Comparison of ENCODE assay signal across 13 mouse cellular contexts in genomic region chr1:93731103-93731502, GRCm38 (mm10). TPM values are rescaled to one million over a fixed set of nuclear protein-coding genes. Genes with fewer than 3 reads are reported as not detected.
DNase-seq lines count a peak whose midpoint lies in the region; ATAC-seq and TF ChIP-seq lines count a peak whose summit lies in the region.
"Had no signal": no experiment of that assay in that cellular context is flagged by ENCODE, and none has a peak within 500 bp of the region (broad histone marks: within the 10 kb centered on the region; RNA-seq: fewer than 3 reads in every experiment).

No protein-coding gene starts in this region.

- no peak overlapping the region; the same call in 1 of the 2 replicates for H3K27ac ChIP-seq in heart, embryonic 12.5 days (ENCODE audit: poor library complexity, severe bottlenecking)
- H3K27ac ChIP-seq in kidney, adult 2 months (ENCODE audit: insufficient read depth, low read depth, low read length) = peak overlapping the region; percentile 30
- no peak overlapping the region for H3K27ac ChIP-seq in kidney, embryonic 14.5 days (ENCODE audit: low read depth, low read length)
- no peak overlapping the region; the same call in 1 of the 2 replicates for H3K27ac ChIP-seq in intestine, postnatal 0 days (ENCODE audit: low read depth, low read length)
- no peak overlapping the region for H3K27ac ChIP-seq in midbrain, embryonic 16.5 days (ENCODE audit: low read length)
- H3K27ac ChIP-seq: liver, embryonic 13.5 days had no signal

- DNase-seq in heart, postnatal 14 days = no peak
- DNase-seq in kidney, adult 2 months = no peak
- DNase-seq in layer of hippocampus, postnatal 14 days (ENCODE audit: low spot score in 2 of 2) = no peak
- DNase-seq: adrenal gland, adult 8-10 months; embryo, embryonic 11 days; gastrocnemius, postnatal 10 days; liver, embryonic 13.5 days had no signal

- no peak for TF ChIP-seq POLR2A in kidney, adult 2 months (IDR thresholded peaks at IDR 0.05; ENCODE audit: low read depth, low read length)

- ATAC-seq in heart, embryonic 12.5 days (ENCODE audit: insufficient number of reproducible peaks, low FRiP score) = no peak
- ATAC-seq in kidney, embryonic 14.5 days (ENCODE audit: low FRiP score, low TSS enrichment) = no peak
- peak; percentile 39 for ATAC-seq in intestine, postnatal 0 days
- 0 out of 2 replicates have a peak, but pooled peaks have one; percentile 17 for ATAC-seq in midbrain, embryonic 16.5 days

- H3K36me3 ChIP-seq in heart, embryonic 12.5 days = 0 out of 2 replicates have a peak, but pooled peaks cover 3% of the 10 kb centered on the region
- H3K36me3 ChIP-seq in kidney, adult 2 months (ENCODE audit: control insufficient read depth, insufficient read depth, low read length) = no peaks in the 10 kb centered on the region
- H3K36me3 ChIP-seq in kidney, embryonic 14.5 days (ENCODE audit: control insufficient read depth, insufficient read depth, low read length) = no peaks in the 10 kb centered on the region
- peaks cover 4% of the 10 kb centered on the region; the same call in 1 of the 2 replicates for H3K36me3 ChIP-seq in intestine, postnatal 0 days (ENCODE audit: control insufficient read depth, insufficient read depth)
- H3K36me3 ChIP-seq in midbrain, embryonic 16.5 days (ENCODE audit: control insufficient read depth, insufficient read depth, low read length) = no peaks in the 10 kb centered on the region
- H3K36me3 ChIP-seq: liver, embryonic 13.5 days had no signal

- H3K9me3 ChIP-seq in heart, embryonic 12.5 days (replicated peaks) = no peaks in the 10 kb centered on the region
- no peaks in the 10 kb centered on the region for H3K9me3 ChIP-seq in kidney, embryonic 14.5 days (ENCODE audit: control insufficient read depth, low read length)
- no peaks in the 10 kb centered on the region for H3K9me3 ChIP-seq in intestine, postnatal 0 days (ENCODE audit: control insufficient read depth)
- H3K9me3 ChIP-seq in midbrain, embryonic 16.5 days (replicated peaks; ENCODE audit: control insufficient read depth, low read length, poor library complexity, severe bottlenecking) = no peaks in the 10 kb centered on the region
- H3K9me3 ChIP-seq: liver, embryonic 13.5 days had no signal

- H3K4me2 ChIP-seq in heart, embryonic 12.5 days = peak overlapping the region; percentile 46; the same call in 1 of the 2 replicates
- H3K4me2 ChIP-seq in kidney, embryonic 14.5 days (replicated peaks; ENCODE audit: low read depth, low read length) = no peak overlapping the region
- peak overlapping the region; percentile 47 for H3K4me2 ChIP-seq in intestine, postnatal 0 days (replicated peaks; ENCODE audit: low read depth)
- H3K4me2 ChIP-seq in midbrain, embryonic 16.5 days (ENCODE audit: low read length) = peak overlapping the region; percentile 23; the same call in 1 of the 2 replicates
- H3K4me2 ChIP-seq: liver, embryonic 13.5 days had no signal

- intact Hi-C loops in heart, postnatal 14 days (cut with DNase I) = no loop called here

- no peak for TF ChIP-seq CTCF in kidney, adult 2 months (conservative IDR thresholded peaks at IDR 0.05; ENCODE audit: insufficient read depth, insufficient read length, low read depth, low read length)
- no peak for TF ChIP-seq CTCF in intestine, postnatal 0 days (IDR thresholded peaks at IDR 0.05; ENCODE audit: low read depth)

- peaks cover 24% of the 10 kb centered on the region for H3K4me1 ChIP-seq in heart, embryonic 12.5 days (replicated peaks)
- H3K4me1 ChIP-seq in kidney, adult 2 months (ENCODE audit: control insufficient read depth, insufficient read depth, low read length) = peaks cover 9% of the 10 kb centered on the region; the same call in 1 of the 2 replicates
- no peaks in the 10 kb centered on the region for H3K4me1 ChIP-seq in kidney, embryonic 14.5 days (ENCODE audit: control insufficient read depth, insufficient read depth, low read length)
- no peaks in the 10 kb centered on the region; the same call in 1 of the 2 replicates for H3K4me1 ChIP-seq in intestine, postnatal 0 days (replicated peaks; ENCODE audit: control insufficient read depth, insufficient read depth, low read length)
- H3K4me1 ChIP-seq in midbrain, embryonic 16.5 days (ENCODE audit: control insufficient read depth, insufficient read depth, low read length) = peaks cover 12% of the 10 kb centered on the region

- peak overlapping the region; percentile 51; the same call in 1 of the 2 replicates for H3K9ac ChIP-seq in heart, embryonic 12.5 days
- no peak overlapping the region for H3K9ac ChIP-seq in kidney, embryonic 14.5 days (ENCODE audit: low read depth, low read length)
- no peak overlapping the region for H3K9ac ChIP-seq in intestine, postnatal 0 days (ENCODE audit: low read depth, low read length)
- no peak overlapping the region for H3K9ac ChIP-seq in midbrain, embryonic 16.5 days (ENCODE audit: low read depth, low read length)
- H3K9ac ChIP-seq: liver, embryonic 13.5 days had no signal

- no peak overlapping the region for H3K4me3 ChIP-seq in heart, embryonic 12.5 days
- H3K4me3 ChIP-seq in kidney, adult 2 months (ENCODE audit: insufficient read depth, low read depth, low read length) = peak overlapping the region; percentile 36
- no peak overlapping the region for H3K4me3 ChIP-seq in kidney, embryonic 14.5 days (ENCODE audit: low read length)
- 0 out of 2 replicates have a peak overlapping the region, but pooled peaks have one; percentile 16 for H3K4me3 ChIP-seq in intestine, postnatal 0 days (ENCODE audit: low read depth, low read length)
- no peak overlapping the region for H3K4me3 ChIP-seq in midbrain, embryonic 16.5 days (ENCODE audit: low read depth, low read length)
- H3K4me3 ChIP-seq: erythroblast, embryonic 14.5 days; liver, embryonic 13.5 days; myocyte had no signal

- H3K27me3 ChIP-seq in heart, embryonic 12.5 days (replicated peaks) = no peaks in the 10 kb centered on the region
- no peaks in the 10 kb centered on the region for H3K27me3 ChIP-seq in kidney, adult 2 months (replicated peaks; ENCODE audit: control insufficient read depth, insufficient read depth, low read length)
- H3K27me3 ChIP-seq in kidney, embryonic 14.5 days (ENCODE audit: control insufficient read depth, insufficient read depth, low read length) = no peaks in the 10 kb centered on the region
- H3K27me3 ChIP-seq in intestine, postnatal 0 days (replicated peaks; ENCODE audit: control insufficient read depth, insufficient read depth, low read length) = no peaks in the 10 kb centered on the region
- H3K27me3 ChIP-seq in midbrain, embryonic 16.5 days (ENCODE audit: control insufficient read depth, insufficient read depth, low read depth, low read length) = no peaks in the 10 kb centered on the region
- H3K27me3 ChIP-seq: liver, embryonic 13.5 days had no signal

- 82% methylated on average over 5 of the region's 5 CpGs for WGBS in heart, embryonic 12.5 days
- 76% methylated on average over 5 of the region's 5 CpGs for WGBS in kidney, adult 2 months
- 89% methylated on average over 5 of the region's 5 CpGs for WGBS in kidney, embryonic 14.5 days
- WGBS in intestine, postnatal 0 days = 88% methylated on average over 5 of the region's 5 CpGs
- 86% methylated on average over 5 of the region's 5 CpGs for WGBS in midbrain, embryonic 16.5 days

RNA-seq across cellular contexts. Expression of gene Atg4b, which starts 20.2 kb away (rescaled TPM):
- 68.1 and 73.1 TPM in 2 replicates for polyA plus RNA-seq in heart, embryonic 12.5 days (2016; fragmentation: Nextera tagmentation; extraction: Ambion mirVana)
- total RNA-seq in heart, postnatal 14 days (2021) = 10 to 100 TPM; 40.9 to 41.8 TPM
- polyA plus RNA-seq in kidney, adult 2 months (2012; rRNA removed) = 43.7 and 46.3 TPM in 2 replicates
- 80.8 and 95.7 TPM in 2 replicates for polyA plus RNA-seq in kidney, embryonic 14.5 days (2014; fragmentation: Nextera tagmentation; extraction: Ambion mirVana)
- 66.7 and 66.9 TPM in 2 replicates for polyA plus RNA-seq in intestine, postnatal 0 days (2015; fragmentation: Nextera tagmentation; extraction: Ambion mirVana)
- 92.5 and 109 TPM in 2 replicates for polyA plus RNA-seq in midbrain, embryonic 16.5 days (2015; fragmentation: Nextera tagmentation; extraction: Ambion mirVana)
- 10 to 100 TPM; 68.8 to 72.9 TPM for total RNA-seq in layer of hippocampus, postnatal 14 days (2021)

RNA-seq across cellular contexts. Expression of gene Thap4, which starts 23.6 kb away (rescaled TPM):
- polyA plus RNA-seq in heart, embryonic 12.5 days (2016; fragmentation: Nextera tagmentation; extraction: Ambion mirVana) = 47.2 and 51.8 TPM in 2 replicates
- total RNA-seq in heart, postnatal 14 days (2021) = 10 to 100 TPM; 60.5 to 73.5 TPM
- 181 and 226 TPM in 2 replicates for polyA plus RNA-seq in kidney, adult 2 months (2012; rRNA removed)
- polyA plus RNA-seq in kidney, embryonic 14.5 days (2014; fragmentation: Nextera tagmentation; extraction: Ambion mirVana) = 58.6 and 64.8 TPM in 2 replicates
- polyA plus RNA-seq in intestine, postnatal 0 days (2015; fragmentation: Nextera tagmentation; extraction: Ambion mirVana) = 56.6 and 59.0 TPM in 2 replicates
- 54.8 TPM in 2 replicates for polyA plus RNA-seq in midbrain, embryonic 16.5 days (2015; fragmentation: Nextera tagmentation; extraction: Ambion mirVana)
- 10 to 100 TPM; 30.9 to 31.7 TPM for total RNA-seq in layer of hippocampus, postnatal 14 days (2021)

RNA-seq across cellular contexts. Expression of gene Bok, which starts 45.6 kb away (rescaled TPM):
- 48.1 and 50.0 TPM in 2 replicates for polyA plus RNA-seq in heart, embryonic 12.5 days (2016; fragmentation: Nextera tagmentation; extraction: Ambion mirVana)
- 1 to 10 TPM; 4.5 to 5.5 TPM for total RNA-seq in heart, postnatal 14 days (2021)
- polyA plus RNA-seq in kidney, adult 2 months (2012; rRNA removed) = 55.9 and 62.3 TPM in 2 replicates
- polyA plus RNA-seq in kidney, embryonic 14.5 days (2014; fragmentation: Nextera tagmentation; extraction: Ambion mirVana) = 72.1 and 86.2 TPM in 2 replicates
- 54.4 and 57.2 TPM in 2 replicates for polyA plus RNA-seq in intestine, postnatal 0 days (2015; fragmentation: Nextera tagmentation; extraction: Ambion mirVana)
- 99.0 and 102 TPM in 2 replicates for polyA plus RNA-seq in midbrain, embryonic 16.5 days (2015; fragmentation: Nextera tagmentation; extraction: Ambion mirVana)
- total RNA-seq in layer of hippocampus, postnatal 14 days (2021) = 10 to 100 TPM; 85.2 to 95.5 TPM
- polyA plus RNA-seq: erythroblast, embryonic 14.5 days had no signal

Comparison
In these comparisons a context has a peak if more than half of its experiments do, and no peak if none do; other contexts are left out.
1. H3K4me3 ChIP-seq: peak in kidney, adult 2 months (single experiment) and intestine, postnatal 0 days (single experiment); none in heart, embryonic 12.5 days (single experiment), kidney, embryonic 14.5 days (single experiment) and midbrain, embryonic 16.5 days (single experiment).
2. ATAC-seq: peak in intestine, postnatal 0 days (single experiment) and midbrain, embryonic 16.5 days (single experiment); none in heart, embryonic 12.5 days (single experiment) and kidney, embryonic 14.5 days (single experiment).